Mouse (Mus musculus) bone marrow, adult 2 months (tissue): ENCODE measurements around the gene Stk39.

Source experiments
- CTCF ChIP-seq: fragments of 200-500 bp; IDR thresholded peaks from 2 replicates; pipeline ENCODE4 v1.5.1; 2011; ENCODE audit warnings: low read length, control low read depth; ENCODE audit not compliant: control insufficient read depth, insufficient read depth
- POLR2A ChIP-seq: fragments of 200-500 bp; IDR thresholded peaks from 2 replicates; pipeline ENCODE4 v1.6.1; 2011; ENCODE audit warnings: low read depth, mild to moderate bottlenecking, control low read depth, low read length, borderline replicate concordance; ENCODE audit not compliant: control insufficient read depth

- no peak for TF ChIP-seq CTCF
- TF ChIP-seq POLR2A, result no peak
Observed at GRCm38 (mm10) chr2:68437216-68437615, 34.9 kb downstream of the Stk39 start.
